Mouse (Mus musculus) thymus, postnatal 10 days (tissue): ENCODE results near the gene Ergic1.

Experiments used
- DNase-seq, 2 experiments: peaks; one replicate each; pipeline ENCODE4 v3.0.0; 2021; ENCODE audit warnings: low spot score in 2 of 2

The Ergic1 gene

GRCm38 (mm10) chr17:26575786-26576690, 14.7 kb downstream of the Ergic1 start:
- no peak for DNase-seq

DNA sequence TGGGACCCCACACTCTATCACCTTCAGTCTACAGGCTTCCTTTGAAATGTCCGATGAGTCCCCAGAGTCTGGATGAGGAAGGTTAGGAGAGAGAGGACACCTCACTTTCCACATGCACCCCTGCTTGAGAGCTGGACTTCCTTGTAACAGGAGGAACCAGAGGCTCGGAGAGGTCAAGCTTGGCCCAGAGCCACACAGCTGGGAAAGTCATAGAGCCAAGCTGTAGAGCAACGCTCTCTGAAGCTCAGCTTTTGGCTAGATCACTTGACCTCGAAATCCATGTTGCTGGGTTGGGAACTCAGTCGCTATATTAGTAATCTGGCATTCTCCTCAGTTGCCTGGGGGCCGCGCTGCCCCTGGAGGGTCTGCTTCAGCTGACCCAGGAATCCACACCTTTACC, 15.5 kb downstream of the Ergic1 start:
- DNase-seq: no peak

DNA sequence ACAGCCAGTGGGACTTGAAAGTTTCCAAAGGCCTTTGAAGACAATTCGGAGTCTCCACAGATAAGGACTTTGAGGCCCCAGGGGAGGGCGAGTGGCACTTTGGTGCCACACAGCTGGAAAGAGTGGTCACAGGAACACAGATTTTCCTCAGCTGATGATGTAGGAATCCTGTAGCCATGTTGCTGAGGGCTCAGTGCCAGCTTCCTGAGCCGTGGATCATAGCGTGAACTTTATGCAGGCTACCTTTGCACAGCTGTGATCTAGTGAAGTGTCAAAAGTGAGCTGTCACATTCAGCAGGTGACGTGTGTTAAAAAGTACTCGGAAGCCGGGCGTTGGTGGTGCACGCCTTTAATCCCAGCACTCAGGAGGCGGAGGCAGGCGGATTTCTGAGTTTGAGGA, 16.0 kb downstream of the Ergic1 start:
- DNase-seq: no peak

- no peak for DNase-seq
Observed at GRCm38 (mm10) chr17:26578162-26578561, 16.9 kb downstream of the Ergic1 start.

DNA sequence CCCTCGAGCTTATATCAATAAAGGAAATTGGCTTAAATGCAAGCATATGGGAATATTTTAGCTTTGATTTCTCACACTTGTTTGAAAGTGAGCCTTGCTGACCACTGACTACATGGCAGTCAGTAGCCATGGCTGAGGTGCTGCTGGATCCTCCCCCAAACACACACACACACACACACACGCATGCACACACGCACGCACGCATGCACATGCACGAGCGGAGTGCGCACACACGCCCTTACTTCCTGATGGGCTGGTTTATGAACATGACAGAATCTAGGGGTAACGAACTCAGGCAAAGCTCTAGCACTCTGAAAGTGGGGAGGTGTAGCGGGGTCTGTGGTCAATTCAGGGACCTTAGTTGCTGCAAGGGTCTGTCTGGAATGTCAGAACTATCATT, 17.5 kb downstream of the Ergic1 start:
- no peak for DNase-seq

DNA sequence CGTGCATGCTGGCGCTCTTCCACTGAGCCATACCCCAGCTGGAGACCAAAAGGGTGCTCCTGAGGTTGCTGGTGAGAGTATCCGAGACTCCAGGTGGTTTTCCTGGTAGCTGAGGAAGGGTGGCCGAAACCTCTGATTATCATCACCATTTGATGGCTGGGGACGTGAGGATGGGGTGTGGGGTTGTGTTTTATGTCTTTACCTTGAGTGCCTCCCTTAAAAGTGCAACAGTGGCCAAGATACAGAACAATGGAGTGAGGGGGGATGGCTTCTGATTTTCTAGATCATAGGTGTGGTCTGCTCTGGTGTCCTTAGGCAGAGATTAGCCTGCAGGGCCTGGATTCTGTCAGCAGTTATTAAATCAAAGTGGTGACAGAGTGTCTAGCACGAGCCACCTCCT, 18.1 kb downstream of the Ergic1 start:
- no peak for DNase-seq

DNA sequence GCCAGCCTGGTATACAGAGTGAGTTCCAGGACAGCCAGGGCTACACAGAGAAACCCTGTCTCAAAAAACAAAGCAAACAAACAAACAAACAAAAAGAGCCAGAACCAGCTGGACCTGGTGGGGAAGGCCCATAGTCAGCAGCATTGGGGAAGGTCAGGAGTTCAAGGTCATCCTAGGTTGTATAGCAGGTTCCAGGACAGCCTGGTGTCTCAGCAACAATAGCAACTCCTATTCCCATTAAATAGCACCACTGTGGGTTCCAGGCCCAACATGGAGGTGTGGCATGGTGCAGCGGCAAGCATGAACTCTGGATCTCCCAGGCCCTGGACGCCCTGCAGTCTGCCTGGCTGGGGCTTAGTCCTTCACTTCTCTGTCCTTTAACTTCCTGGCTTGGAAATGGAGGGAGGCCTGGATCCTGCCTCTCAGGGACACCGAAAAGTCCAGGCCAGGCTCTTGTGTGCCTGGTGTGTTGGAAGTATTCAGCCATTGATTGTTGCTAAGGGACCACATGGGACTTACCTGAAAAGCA, 19.6 kb downstream of the Ergic1 start:
- DNase-seq: no peak

DNA sequence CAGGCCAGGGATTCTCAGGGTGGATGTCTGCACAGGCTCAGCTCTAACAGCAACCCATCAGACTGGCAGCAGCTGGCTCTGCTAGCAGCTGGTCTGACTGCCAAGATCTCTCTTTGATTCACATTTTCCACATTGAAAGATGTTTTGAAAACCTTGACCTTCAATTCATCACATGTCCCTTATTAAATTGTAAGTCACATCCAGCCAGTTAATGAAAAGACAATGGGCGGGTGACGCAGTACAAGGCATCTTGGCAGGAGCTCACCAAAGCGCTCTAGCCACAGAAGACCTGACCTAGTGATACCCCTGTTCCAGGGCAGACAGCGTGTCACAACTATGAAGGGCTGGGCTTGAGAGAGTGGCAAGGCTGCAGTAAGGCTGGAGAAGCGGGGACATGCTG, 21.0 kb downstream of the Ergic1 start:
- no peak for DNase-seq

GRCm38 (mm10) chr17:26583056-26583455, 21.8 kb downstream of the Ergic1 start:
- no peak for DNase-seq

DNA sequence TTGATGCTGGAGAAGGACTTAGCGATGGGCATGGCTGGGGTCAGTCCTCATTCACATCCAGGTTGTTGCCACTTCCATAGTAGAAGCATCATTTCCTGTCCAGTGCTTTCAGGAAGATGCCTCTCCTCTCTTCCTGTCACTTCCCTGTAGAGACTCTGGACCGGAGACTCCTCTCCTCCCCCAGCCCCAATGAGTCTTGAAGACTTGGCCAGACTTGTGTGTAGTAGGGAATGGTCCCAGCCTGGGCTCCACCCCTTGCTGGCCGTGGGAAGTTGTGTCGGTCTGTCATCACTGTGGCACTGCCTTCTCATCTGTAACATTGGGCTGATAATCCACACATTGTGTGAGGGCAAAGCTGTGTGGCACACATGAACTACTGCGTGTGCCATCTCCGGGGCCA, 22.3 kb downstream of the Ergic1 start:
- no peak for DNase-seq

DNA sequence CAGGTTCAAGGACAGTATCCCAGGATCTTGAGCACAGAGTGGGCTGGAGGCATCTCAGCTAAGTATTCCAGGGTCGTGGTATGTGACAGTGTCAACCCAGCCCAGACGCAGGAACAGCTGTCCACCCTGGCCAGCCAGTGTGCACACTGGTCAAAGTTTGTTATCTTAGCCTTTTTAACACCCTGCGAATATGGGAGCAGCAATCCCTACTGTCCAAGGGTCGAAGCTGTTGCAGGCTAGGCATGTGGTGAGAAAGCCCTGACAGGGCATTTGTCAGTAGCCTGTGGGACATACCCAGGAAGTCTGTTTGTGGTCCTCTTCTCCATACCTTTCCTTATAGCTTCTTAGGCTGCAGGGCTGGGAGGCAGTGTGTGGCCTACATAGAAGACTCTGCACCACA, 22.8 kb downstream of the Ergic1 start:
- no peak for DNase-seq

DNA sequence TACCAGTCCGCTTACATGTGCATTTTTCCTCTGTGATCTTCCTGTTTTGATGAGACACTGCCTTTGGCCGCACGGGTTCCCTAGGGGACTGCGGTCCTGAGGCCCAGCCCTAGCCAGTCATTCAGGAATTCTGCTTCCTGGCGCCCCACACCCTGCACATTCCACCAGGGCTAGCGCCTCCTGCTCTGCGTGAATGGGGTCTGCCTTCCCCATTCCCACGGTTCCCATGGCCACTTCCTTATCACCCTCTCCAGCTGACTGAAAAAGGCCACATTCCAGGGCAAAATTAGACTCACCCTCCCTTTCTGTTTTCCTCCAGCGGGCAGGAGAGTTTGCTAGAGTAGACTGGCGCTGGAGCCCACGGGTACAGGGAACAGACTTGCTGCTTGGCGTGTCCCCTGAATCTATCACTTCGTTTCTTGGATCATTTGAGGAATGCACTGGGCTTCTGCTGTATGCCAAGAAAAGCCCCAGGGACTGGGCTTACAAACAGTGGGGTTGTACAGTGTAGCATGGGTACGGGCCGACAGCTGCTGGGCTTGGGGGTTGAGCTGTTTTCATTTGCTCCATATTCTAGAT, 23.4 kb downstream of the Ergic1 start:
- no peak for DNase-seq

DNA sequence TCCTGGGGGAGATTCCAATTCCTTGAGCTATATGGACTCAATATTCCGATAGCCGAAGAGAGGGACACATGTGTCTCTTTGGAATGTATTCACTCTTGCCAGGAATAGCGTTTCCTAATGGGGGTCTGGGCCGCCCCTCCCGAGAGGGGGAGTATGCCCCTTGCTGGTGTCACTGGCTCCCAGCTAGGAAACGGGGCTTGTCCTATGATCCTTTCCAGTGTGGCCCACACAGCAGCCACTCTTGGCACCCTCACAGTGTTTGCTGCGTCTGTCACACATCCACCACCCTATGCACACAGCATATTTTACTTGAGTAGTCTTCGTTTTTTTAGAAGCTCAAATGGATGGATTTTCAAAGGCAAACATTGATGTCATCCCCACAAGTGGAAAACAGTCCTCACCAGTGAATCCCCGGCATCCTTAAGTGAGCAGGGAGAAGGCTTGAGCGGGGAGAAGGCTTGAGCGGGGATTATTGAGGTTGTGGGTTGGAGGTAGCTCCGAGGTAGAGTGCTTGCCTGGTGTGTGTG, 26.7 kb downstream of the Ergic1 start:
- no peak for DNase-seq

- DNase-seq: no peak
Observed at GRCm38 (mm10) chr17:26592510-26592909, 31.2 kb downstream of the Ergic1 start.

- DNase-seq: no peak
Observed at GRCm38 (mm10) chr17:26593199-26593598, 31.9 kb downstream of the Ergic1 start.

GRCm38 (mm10) chr17:26594171-26594570, 32.9 kb downstream of the Ergic1 start:
- peak; percentile 27 to 39 for DNase-seq

GRCm38 (mm10) chr17:26594958-26595357, 33.7 kb downstream of the Ergic1 start:
- DNase-seq: no peak

- no peak for DNase-seq
Observed at GRCm38 (mm10) chr17:26595448-26596167, 34.3 kb downstream of the Ergic1 start.

- DNase-seq: no peak
Observed at GRCm38 (mm10) chr17:26596168-26596658, 34.9 kb downstream of the Ergic1 start.

DNA sequence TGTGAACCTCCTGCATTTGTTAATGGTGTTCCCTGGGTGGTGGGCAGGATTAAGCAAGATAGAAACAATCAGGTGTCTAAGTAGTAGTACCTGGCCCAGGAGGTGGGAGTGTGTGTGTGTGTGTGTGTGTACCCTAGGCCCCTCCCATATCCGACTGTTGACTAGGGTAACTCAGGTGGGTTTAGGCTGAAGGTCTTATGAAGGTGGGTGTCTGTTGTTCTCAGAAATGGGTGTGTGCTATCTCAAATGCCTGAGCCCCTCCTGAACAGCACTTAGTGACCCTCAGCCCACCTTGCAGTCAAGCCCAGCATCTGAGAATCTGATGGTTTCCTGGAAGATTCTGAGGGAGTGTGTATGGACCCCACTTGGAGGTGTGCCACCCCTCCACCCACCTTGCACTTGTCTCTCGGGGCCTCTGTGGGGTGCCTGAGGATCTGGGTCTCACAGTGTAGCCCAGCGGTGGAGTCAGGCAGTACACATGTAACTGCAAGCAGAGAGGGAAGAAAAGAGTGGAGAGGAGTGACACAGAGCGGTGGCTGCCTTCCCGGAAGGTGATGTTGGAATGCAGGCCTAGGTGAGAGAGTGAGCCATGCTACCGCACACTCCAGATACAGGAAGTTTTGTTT, 35.7 kb downstream of the Ergic1 start:
- no peak for DNase-seq

DNA sequence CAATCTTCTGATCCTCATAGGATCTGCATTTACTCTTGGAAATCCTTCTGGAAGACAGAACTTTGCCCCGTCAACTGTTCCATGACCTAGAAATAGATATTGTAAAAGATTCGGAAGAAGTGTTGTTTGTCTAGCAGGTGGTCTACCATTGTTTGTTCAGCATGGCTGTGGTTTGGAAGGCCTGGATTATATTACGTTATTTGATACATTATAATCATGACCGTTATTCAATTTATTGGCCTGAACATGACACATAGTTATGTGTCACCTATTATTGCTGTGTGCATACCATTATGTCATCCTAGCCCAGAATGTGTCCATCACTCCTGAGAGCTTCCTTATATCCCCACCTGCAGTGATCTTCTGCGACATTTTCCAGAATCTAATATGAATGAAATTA, 37.6 kb downstream of the Ergic1 start:
- no peak for DNase-seq
